In genomic region chr10:25539146-25539770, GRCm38 (mm10) we compare ENCODE assay signal across 8 mouse cellular contexts. TPM values are rescaled to one million over a fixed set of nuclear protein-coding genes. Genes with fewer than 3 reads are reported as not detected.
DNase-seq lines count a peak whose midpoint lies in the region; ATAC-seq lines count a peak whose summit lies in the region.

No protein-coding gene starts in this region.

- H3K9ac ChIP-seq in midbrain, embryonic 16.5 days (ENCODE audit: low read depth, low read length), result no peak overlapping the region

- no peaks in the 10 kb centered on the region for H3K36me3 ChIP-seq in midbrain, embryonic 16.5 days (ENCODE audit: control insufficient read depth, insufficient read depth, low read length)
- H3K36me3 ChIP-seq in midbrain, embryonic 10.5 days, result no peaks in the 10 kb centered on the region

- 84% methylated on average over 4 of the region's 4 CpGs for WGBS in midbrain, embryonic 16.5 days
- 88% methylated on average over 4 of the region's 4 CpGs for WGBS in midbrain, embryonic 10.5 days

- no peak overlapping the region for H3K4me2 ChIP-seq in midbrain, embryonic 16.5 days (ENCODE audit: low read length)

- ATAC-seq in midbrain, embryonic 16.5 days, result peak; percentile 60; the same call in 1 of the 2 replicates

- H3K27me3 ChIP-seq in midbrain, embryonic 16.5 days (ENCODE audit: control insufficient read depth, insufficient read depth, low read depth, low read length), result no peaks in the 10 kb centered on the region
- H3K27me3 ChIP-seq in midbrain, embryonic 10.5 days (ENCODE audit: low read depth, poor library complexity, severe bottlenecking), result no peaks in the 10 kb centered on the region

- DNase-seq in cerebellum, adult 9-10 months, result peak; percentile 8
- DNase-seq in cerebellum, adult 11 months, result no peak
- DNase-seq in midbrain, embryonic 10.5 days (ENCODE audit: low spot score), result no peak
- DNase-seq in layer of hippocampus, adult 18-20 months (ENCODE audit: low spot score in 2 of 2), result peak; percentile 54 to 78
- DNase-seq in right cerebral cortex, postnatal 36 days (ENCODE audit: low spot score in 2 of 2), result peak; percentile 33 to 66
- DNase-seq in adrenal gland, adult 8-10 months, result no peak
- no peak for DNase-seq in thymus, postnatal 36 days

- H3K9me3 ChIP-seq in midbrain, embryonic 16.5 days (replicated peaks; ENCODE audit: control insufficient read depth, low read length, poor library complexity, severe bottlenecking), result no peaks in the 10 kb centered on the region
- H3K9me3 ChIP-seq in midbrain, embryonic 10.5 days (replicated peaks), result no peaks in the 10 kb centered on the region

- H3K27ac ChIP-seq in midbrain, embryonic 16.5 days (ENCODE audit: low read length), result no peak overlapping the region
- no peak overlapping the region for H3K27ac ChIP-seq in midbrain, embryonic 10.5 days (replicated peaks)

- H3K4me1 ChIP-seq in midbrain, embryonic 16.5 days (ENCODE audit: control insufficient read depth, insufficient read depth, low read length), result no peaks in the 10 kb centered on the region
- no peaks in the 10 kb centered on the region for H3K4me1 ChIP-seq in midbrain, embryonic 10.5 days

- H3K4me3 ChIP-seq in midbrain, embryonic 16.5 days (ENCODE audit: low read depth, low read length), result no peak overlapping the region
- no peak overlapping the region for H3K4me3 ChIP-seq in midbrain, embryonic 10.5 days

RNA-seq across cellular contexts. Expression of gene Smlr1, which starts 3.2 kb away (rescaled TPM):
- polyA plus RNA-seq in midbrain, embryonic 16.5 days (2015; fragmentation: Nextera tagmentation; extraction: Ambion mirVana), result 0.13 TPM in 1 of 2 replicates, not detected in the other
- polyA plus RNA-seq in midbrain, embryonic 10.5 days (2016; fragmentation: Nextera tagmentation; extraction: Ambion mirVana), result not detected in 2 replicates
- total RNA-seq in layer of hippocampus, adult 18-20 months (2021), result not detected
- total RNA-seq in adrenal gland, adult 8-10 months (2022), result not detected

Comparison
In these comparisons a context has a peak if more than half of its experiments do, and no peak if none do; other contexts are left out.
1. DNase-seq: peak in cerebellum, adult 9-10 months (single experiment), layer of hippocampus, adult 18-20 months (2 of 2) and right cerebral cortex, postnatal 36 days (2 of 2); none in cerebellum, adult 11 months (single experiment), midbrain, embryonic 10.5 days (single experiment), adrenal gland, adult 8-10 months (single experiment) and thymus, postnatal 36 days (0 of 2).